Mouse (Mus musculus) heart, postnatal 14 days (tissue): Measurements from ENCODE around the gene Mgst2. TPM values are rescaled to one million over a fixed set of nuclear protein-coding genes. Genes with fewer than 3 reads are reported as not detected.

ENCODE experiments used
- DNase-seq, 2 experiments: peaks; one replicate each; pipeline ENCODE4 v3.0.0; 2021 to 2022
- intact Hi-C: fragments of 180-260 bp; cut with DNase I; formaldehyde crosslinking; loops from one replicate; pipeline ENCODE4 v1.15.1; 2025
- total RNA-seq, 2 experiments: library from RNA; stranded (reverse); gene quantifications; 2 replicates each; pipeline ENCODE4 v1.2.3; 2021

Mgst2 gene
- total RNA-seq, 2 experiments from 2014 or later, result 2.1 to 2.9 TPM

DNA sequence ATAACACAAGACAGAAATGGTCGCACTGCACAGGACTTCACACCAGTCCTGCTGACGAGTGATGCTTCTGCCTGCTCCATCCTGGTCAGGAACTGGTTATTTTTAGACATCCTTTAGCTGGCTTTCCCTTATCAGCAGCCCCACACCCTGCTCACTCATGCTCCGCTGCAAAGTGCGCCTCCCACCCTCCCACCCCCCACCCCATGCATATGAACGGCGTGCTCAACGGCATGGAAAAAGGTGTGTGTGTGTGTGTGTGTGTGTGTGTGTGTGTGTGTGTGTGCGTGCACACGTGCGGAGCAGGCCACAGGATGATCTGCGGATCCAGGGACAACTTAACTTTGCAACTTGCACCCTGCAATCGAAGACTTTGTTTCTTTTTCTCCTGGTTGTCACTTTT, 68.3 kb downstream of the Mgst2 start:
- no peak for DNase-seq
- intact Hi-C loops, result no loop called here

- no peak for DNase-seq
- intact Hi-C loops, result no loop called here
Measured at GRCm38 (mm10) chr3:51729109-51729918, 69.2 kb downstream of the Mgst2 start.

- no peak for DNase-seq
- intact Hi-C loops, result no loop called here
Measured at GRCm38 (mm10) chr3:51730662-51731061, 70.5 kb downstream of the Mgst2 start.

GRCm38 (mm10) chr3:51731949-51732636, 71.9 kb downstream of the Mgst2 start:
- no peak for DNase-seq
- intact Hi-C loops, result no loop called here

Other genes starting within 250 kb of the Mgst2 start
- 10 to 100 TPM; 44.8 to 45.0 TPM for gene Naa15, start 245.2 kb upstream of the Mgst2 start, total RNA-seq
- 10 to 100 TPM in 1 of 2 experiments, 1 to 10 TPM in 1; 9.3 to 10.3 TPM for gene Rab33b, start 176.4 kb upstream of the Mgst2 start, total RNA-seq
- 10 to 100 TPM; 56.2 to 56.7 TPM for gene Setd7, start 99.5 kb upstream of the Mgst2 start, total RNA-seq